Mouse (Mus musculus) MEL (cell line): ENCODE measurements around the gene S1pr4. TPM values are rescaled to one million over a fixed set of nuclear protein-coding genes. Genes with fewer than 3 reads are reported as not detected.

Source experiments
- DNase-seq: peaks from one replicate; pipeline ENCODE4 v3.0.0; 2011; ENCODE audit warnings: low read depth, low spot score
- H3K27ac ChIP-seq: 2 replicates; pipeline ENCODE4 v1.5.1; 2012; ENCODE audit warnings: low read depth, mild to moderate bottlenecking, control low read depth, low read length, moderate library complexity; ENCODE audit not compliant: control insufficient read depth
- H3K27me3 ChIP-seq, 2 experiments: fragments of 150-350 bp in 1 of 2; sonication (generic) in 1 of 2; 2 replicates each; pipeline ENCODE4 v1.6.1; 2012; ENCODE audit warnings: low read length in 2 of 2, mild to moderate bottlenecking in 2 of 2, improper control_type of control experiment in 1 of 2, moderate library complexity in 1 of 2; ENCODE audit not compliant: insufficient read depth in 2 of 2, control insufficient read depth in 1 of 2
- H3K36me3 ChIP-seq, 2 experiments: 2 replicates each; pipeline ENCODE4 v1.6.1; 2012 to 2014; ENCODE audit warnings: low read length in 2 of 2, improper control_type of control experiment in 1 of 2, inconsistent platforms in 1 of 2, mild to moderate bottlenecking in 1 of 2; ENCODE audit not compliant: insufficient read depth in 2 of 2, control insufficient read depth in 1 of 2
- H3K4me1 ChIP-seq, 2 experiments: fragments of 150-350 bp in 1 of 2; sonication (generic) in 1 of 2; 2 replicates each; pipeline ENCODE4 v1.6.1; 2012; ENCODE audit warnings: low read length in 2 of 2, improper control_type of control experiment in 1 of 2, mild to moderate bottlenecking in 1 of 2; ENCODE audit not compliant: insufficient read depth in 2 of 2, control insufficient read depth in 1 of 2
- H3K4me3 ChIP-seq, 2 experiments: fragments of 150-350 bp in 1 of 2; sonication (generic) in 1 of 2; 2 replicates each; pipeline ENCODE4 v1.5.1; 2012; ENCODE audit warnings: low read depth in 2 of 2, low read length in 2 of 2, mild to moderate bottlenecking in 2 of 2, moderate library complexity in 2 of 2, control low read depth in 1 of 2, improper control_type of control experiment in 1 of 2; ENCODE audit not compliant: control insufficient read depth in 1 of 2, insufficient read depth in 1 of 2
- H3K79me2 ChIP-seq: 2 replicates; pipeline ENCODE4 v1.6.1; 2012; ENCODE audit warnings: mild to moderate bottlenecking, low read length, moderate library complexity; ENCODE audit not compliant: control insufficient read depth, poor library complexity, insufficient read depth
- H3K9ac ChIP-seq: 2 replicates; pipeline ENCODE4 v1.6.1; 2012; ENCODE audit warnings: low read depth, mild to moderate bottlenecking, control low read depth, low read length, moderate library complexity; ENCODE audit not compliant: control insufficient read depth, poor library complexity, severe bottlenecking
- H3K9me3 ChIP-seq: fragments of 150-350 bp; sonication (generic); replicated peaks from 2 replicates; pipeline ENCODE4 v1.6.1; 2012; ENCODE audit warnings: mild to moderate bottlenecking, low read length, improper control_type of control experiment, moderate library complexity; ENCODE audit not compliant: insufficient read depth
- CHD2 ChIP-seq: IDR thresholded peaks from 2 replicates; pipeline ENCODE4 v1.6.1; 2011; ENCODE audit warnings: low read length, improper control_type of control experiment
- E2F4 ChIP-seq: IDR thresholded peaks from 2 replicates; pipeline ENCODE4 v1.6.1; 2011; ENCODE audit warnings: low read depth, low read length, improper control_type of control experiment, borderline replicate concordance
- ELF1 ChIP-seq: IDR thresholded peaks from 2 replicates; pipeline ENCODE4 v1.6.1; 2014; ENCODE audit warnings: low read depth, mild to moderate bottlenecking, inconsistent platforms, low read length, improper control_type of control experiment, moderate library complexity
- EP300 ChIP-seq, 2 experiments: IDR thresholded peaks; 2 replicates each; pipeline ENCODE4 v1.6.1; 2011; ENCODE audit warnings: improper control_type of control experiment in 2 of 2, low read length in 2 of 2, low read depth in 1 of 2, mild to moderate bottlenecking in 1 of 2
- GABPA ChIP-seq: IDR thresholded peaks from 2 replicates; pipeline ENCODE4 v1.6.1; 2012; ENCODE audit warnings: low read depth, mild to moderate bottlenecking, inconsistent platforms, low read length, improper control_type of control experiment, moderate library complexity
- GATA1 ChIP-seq: IDR thresholded peaks from 2 replicates; pipeline ENCODE4 v1.6.1; 2011; ENCODE audit warnings: low read depth, low read length, improper control_type of control experiment
- HCFC1 ChIP-seq: IDR thresholded peaks from 2 replicates; pipeline ENCODE4 v1.6.1; 2012; ENCODE audit warnings: low read depth, mild to moderate bottlenecking, inconsistent platforms, low read length, improper control_type of control experiment, moderate library complexity
- MAFK ChIP-seq: IDR thresholded peaks from 2 replicates; pipeline ENCODE4 v1.6.1; 2011; ENCODE audit warnings: low read depth, mild to moderate bottlenecking, low read length, improper control_type of control experiment, borderline replicate concordance
- MAX ChIP-seq: IDR thresholded peaks from 2 replicates; pipeline ENCODE4 v1.6.1; 2011; ENCODE audit warnings: low read length, improper control_type of control experiment
- MAZ ChIP-seq: IDR thresholded peaks from 2 replicates; pipeline ENCODE4 v1.6.1; 2012; ENCODE audit warnings: low read depth, mild to moderate bottlenecking, inconsistent platforms, low read length, improper control_type of control experiment
- MEF2A ChIP-seq: IDR thresholded peaks from 2 replicates; pipeline ENCODE4 v1.6.1; 2014; ENCODE audit warnings: low read depth, mild to moderate bottlenecking, inconsistent platforms, low read length, improper control_type of control experiment; ENCODE audit not compliant: poor library complexity, insufficient replicate concordance, severe bottlenecking; ENCODE audit errors: extremely low read depth
- MXI1 ChIP-seq: IDR thresholded peaks from 2 replicates; pipeline ENCODE4 v1.6.1; 2011; ENCODE audit warnings: mild to moderate bottlenecking, low read depth, low read length, improper control_type of control experiment
- MYB ChIP-seq: IDR thresholded peaks from 2 replicates; pipeline ENCODE4 v1.6.1; 2011; ENCODE audit warnings: mild to moderate bottlenecking, low read depth, low read length, improper control_type of control experiment
- NELFE ChIP-seq: IDR thresholded peaks from 2 replicates; pipeline ENCODE4 v1.6.1; 2011; ENCODE audit warnings: low read depth, low read length, improper control_type of control experiment
- RAD21 ChIP-seq: IDR thresholded peaks from 2 replicates; pipeline ENCODE4 v1.6.1; 2011; ENCODE audit warnings: mild to moderate bottlenecking, low read depth, low read length, improper control_type of control experiment
- RCOR1 ChIP-seq: IDR thresholded peaks from 2 replicates; pipeline ENCODE4 v1.6.1; 2012; ENCODE audit warnings: low read depth, mild to moderate bottlenecking, inconsistent platforms, low read length, improper control_type of control experiment
- TCF12 ChIP-seq: IDR thresholded peaks from 2 replicates; pipeline ENCODE4 v1.6.1; 2014; ENCODE audit warnings: low read depth, mild to moderate bottlenecking, inconsistent platforms, low read length, improper control_type of control experiment, moderate library complexity
- USF2 ChIP-seq, 2 experiments: IDR thresholded peaks; 2 replicates each; pipeline ENCODE4 v1.6.1; 2011 to 2012; ENCODE audit warnings: improper control_type of control experiment in 2 of 2, low read length in 2 of 2, borderline replicate concordance in 1 of 2, inconsistent platforms in 1 of 2, low read depth in 1 of 2, mild to moderate bottlenecking in 1 of 2; ENCODE audit not compliant: insufficient read depth in 1 of 2
- ZC3H11A ChIP-seq: IDR thresholded peaks from 2 replicates; pipeline ENCODE4 v1.6.1; 2012; ENCODE audit warnings: low read depth, mild to moderate bottlenecking, inconsistent platforms, low read length, improper control_type of control experiment
- ZKSCAN1 ChIP-seq: IDR thresholded peaks from 2 replicates; pipeline ENCODE4 v1.6.1; 2012; ENCODE audit warnings: low read depth, mild to moderate bottlenecking, inconsistent platforms, low read length, improper control_type of control experiment, moderate library complexity
- ZMIZ1 ChIP-seq: IDR thresholded peaks from 2 replicates; pipeline ENCODE4 v1.6.1; 2012; ENCODE audit warnings: low read depth, mild to moderate bottlenecking, inconsistent platforms, low read length, improper control_type of control experiment, moderate library complexity
- polyA plus RNA-seq, 2 experiments: library from polyadenylated mRNA; stranded (reverse) in 1 of 2; unstranded in 1 of 2; fragments of >175 nt in 1 of 2; fragments of >200 nt in 1 of 2; gene quantifications; 2 replicates each; pipeline versions ENCODE4 v1.2.1 to v1.2.4; 2012; ENCODE audit warnings: low replicate concordance in 2 of 2, low read depth in 1 of 2; ENCODE audit not compliant: insufficient read length in 2 of 2, insufficient read depth in 1 of 2, missing spikeins in 1 of 2
- total RNA-seq: library from RNA; depleted of rRNA; stranded (reverse); fragments of 300-350 nt; gene quantifications from 2 replicates; pipeline ENCODE4 v1.2.3, GENCODE M21; 2012

Gene S1pr4
- total and polyA plus RNA-seq, 3 experiments = 1.6 to 2.1 TPM; not detected in 1

DNA sequence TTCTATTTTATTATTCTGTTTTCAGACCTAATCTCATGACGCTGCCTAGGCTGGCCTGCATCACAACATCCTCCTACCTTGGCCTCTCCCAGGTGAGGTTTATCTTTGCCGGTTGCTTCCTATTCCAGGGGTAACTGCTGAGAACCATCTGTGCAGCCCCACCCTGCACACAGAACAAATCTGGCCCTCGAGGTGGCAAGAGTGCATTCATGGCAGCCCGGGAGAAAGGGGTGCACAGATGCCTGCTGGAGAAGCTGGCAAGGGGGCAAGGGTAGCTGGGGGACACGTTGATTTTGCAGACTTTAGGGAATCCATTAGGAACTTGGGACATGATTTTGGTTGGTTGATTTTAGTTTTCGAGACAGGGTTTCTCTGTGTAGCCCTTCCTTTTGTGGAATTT is 41.7 kb downstream of the S1pr4 start:
- Histone ChIP-seq H3K79me2 (no peaks in the 10 kb centered on the region), H3K27ac (no peak overlapping the region), H3K9ac (no peak overlapping the region), H3K36me3 (peaks cover 0 to 3% of the 10 kb centered on the region in 2 experiments; a peak in 2 of 4 replicates), H3K9me3 (no peaks in the 10 kb centered on the region), H3K27me3 (peaks cover 0 to 2% of the 10 kb centered on the region in 2 experiments; a peak in 2 of 4 replicates), H3K4me3 (no peak overlapping the region), H3K4me1 (peaks cover 3 to 23% of the 10 kb centered on the region in 2 experiments)
- DNase-seq = no peak
- no peak for TF ChIP-seq RAD21
- TF ChIP-seq MXI1 = no peak
- no peak for TF ChIP-seq HCFC1

- Histone ChIP-seq H3K4me3 (no peak overlapping the region), H3K27me3 (peaks cover 0 to 2% of the 10 kb centered on the region in 2 experiments; a peak in 2 of 4 replicates), H3K27ac (no peak overlapping the region), H3K4me1 (peaks cover 3 to 23% of the 10 kb centered on the region in 2 experiments), H3K36me3 (peaks cover 0 to 3% of the 10 kb centered on the region in 2 experiments; a peak in 2 of 4 replicates), H3K9me3 (no peaks in the 10 kb centered on the region), H3K79me2 (no peaks in the 10 kb centered on the region), H3K9ac (no peak overlapping the region)
- TF ChIP-seq GATA1 (no peak), ELF1 (no peak), ZC3H11A (no peak), MXI1 (no peak), ZKSCAN1 (no peak), RCOR1 (no peak), MAFK (no peak), MAX (no peak), GABPA (no peak)
- no peak for DNase-seq
These were observed 42.3 kb downstream of the S1pr4 start for GRCm38 (mm10) chr10:81457624-81458023.

GRCm38 (mm10) chr10:81456983-81457563 is 42.9 kb downstream of the S1pr4 start:
- Histone ChIP-seq H3K9ac (no peak overlapping the region), H3K9me3 (no peaks in the 10 kb centered on the region), H3K27me3 (peaks cover 0 to 2% of the 10 kb centered on the region in 2 experiments; a peak in 2 of 4 replicates), H3K4me1 (peaks cover 3 to 19% of the 10 kb centered on the region in 2 experiments), H3K4me3 (no peak overlapping the region), H3K36me3 (peaks cover 0 to 3% of the 10 kb centered on the region in 2 experiments; a peak in 2 of 4 replicates), H3K79me2 (no peaks in the 10 kb centered on the region), H3K27ac (no peak overlapping the region)
- TF ChIP-seq ZKSCAN1 (no peak), MAX (no peak), NELFE (no peak), TCF12 (no peak), MEF2A (no peak), USF2 (IDR thresholded peaks at IDR 0.05; ENCODE audit: borderline replicate concordance in 1 of 2, insufficient read depth in 1 of 2, low read depth in 1 of 2, low read length in 2 of 2) (no peak), CHD2 (no peak), E2F4 (no peak), MYB (no peak), MAZ (0 out of 2 replicates have a peak, but pooled peaks have one; percentile 29), ZMIZ1 (no peak), ELF1 (no peak), RAD21 (no peak), MAFK (no peak), EP300 (IDR thresholded peaks at IDR 0.05; ENCODE audit: low read depth in 1 of 2, low read length in 2 of 2) (peak in 1 of 2 experiments; percentile 43; a peak in 1 of 4 replicates), GABPA (no peak)
- DNase-seq = peak; percentile 56
